Mouse (Mus musculus): Measurements from ENCODE around the gene Gm10959.

Gm10959 gene

GRCm38 (mm10) chr3:122919260-122919659 is at the start of gene Gm10959:
TSS of gene Gm10959 (minus strand) at chr3:122919360.
- WGBS = 91% methylated on average over 8 of the region's 8 CpGs

- 88% methylated on average over 9 of the region's 9 CpGs for WGBS
Measured at GRCm38 (mm10) chr3:122968391-122968790, 49.2 kb upstream of the Gm10959 start.

GRCm38 (mm10) chr3:122964301-122964700 is 45.1 kb upstream of the Gm10959 start:
- WGBS = 80% methylated on average over 5 of the region's 5 CpGs

- WGBS = 91% methylated on average over 2 of the region's 2 CpGs
Measured at GRCm38 (mm10) chr3:122950129-122950528, 31.0 kb upstream of the Gm10959 start.

GRCm38 (mm10) chr3:122943387-122943890 is 24.3 kb upstream of the Gm10959 start:
- 62% methylated on average over 6 of the region's 6 CpGs for WGBS

GRCm38 (mm10) chr3:122939215-122939614 is 20.1 kb upstream of the Gm10959 start:
- 61% methylated on average over 2 of the region's 2 CpGs for WGBS

GRCm38 (mm10) chr3:122937176-122937575 is 18.0 kb upstream of the Gm10959 start:
- 72% methylated on average over 13 of the region's 13 CpGs for WGBS

- WGBS = 95% methylated on average over 1 of the region's 1 CpGs
Measured at GRCm38 (mm10) chr3:122932466-122932865, 13.3 kb upstream of the Gm10959 start.

- 51% methylated on average over 6 of the region's 6 CpGs for WGBS
Measured at GRCm38 (mm10) chr3:122929723-122930122, 10.6 kb upstream of the Gm10959 start.

GRCm38 (mm10) chr3:122924009-122924914 is 5.1 kb upstream of the Gm10959 start, which contains the start of gene 1810037I17Rik:
TSS of gene 1810037I17Rik (plus strand) at chr3:122924203.
- 1% methylated on average over 67 of the region's 68 CpGs for WGBS

- WGBS = 76% methylated on average over 7 of the region's 7 CpGs
Measured at GRCm38 (mm10) chr3:122923147-122923546, 4.0 kb upstream of the Gm10959 start.

- 79% methylated on average over 8 of the region's 8 CpGs for WGBS
Measured at GRCm38 (mm10) chr3:122921676-122922527, 2.7 kb upstream of the Gm10959 start.

- 73% methylated on average over 8 of the region's 8 CpGs for WGBS
Measured at GRCm38 (mm10) chr3:122920572-122921435, 1.6 kb upstream of the Gm10959 start.

GRCm38 (mm10) chr3:122918672-122919071 is 488 bp downstream of the Gm10959 start:
- WGBS = 71% methylated on average over 2 of the region's 2 CpGs

- 86% methylated on average over 6 of the region's 6 CpGs for WGBS
Measured at GRCm38 (mm10) chr3:122916191-122916680, 2.9 kb downstream of the Gm10959 start.

GRCm38 (mm10) chr3:122915493-122915892 is 3.7 kb downstream of the Gm10959 start:
- WGBS = 88% methylated on average over 5 of the region's 5 CpGs

- 90% methylated on average over 2 of the region's 2 CpGs for WGBS
Measured at GRCm38 (mm10) chr3:122907841-122908240, 11.3 kb downstream of the Gm10959 start.

GRCm38 (mm10) chr3:122903746-122904433 is 15.3 kb downstream of the Gm10959 start:
- WGBS = 39% methylated on average over 12 of the region's 12 CpGs

- 69% methylated on average over 6 of the region's 6 CpGs for WGBS
Measured at GRCm38 (mm10) chr3:122898254-122898653, 20.9 kb downstream of the Gm10959 start.

- WGBS = 88% methylated on average over 11 of the region's 11 CpGs
Measured at GRCm38 (mm10) chr3:122895189-122895731, 23.9 kb downstream of the Gm10959 start.
